Mouse (Mus musculus): ENCODE measurements around the gene Ankrd2.

Gene Ankrd2

DNA sequence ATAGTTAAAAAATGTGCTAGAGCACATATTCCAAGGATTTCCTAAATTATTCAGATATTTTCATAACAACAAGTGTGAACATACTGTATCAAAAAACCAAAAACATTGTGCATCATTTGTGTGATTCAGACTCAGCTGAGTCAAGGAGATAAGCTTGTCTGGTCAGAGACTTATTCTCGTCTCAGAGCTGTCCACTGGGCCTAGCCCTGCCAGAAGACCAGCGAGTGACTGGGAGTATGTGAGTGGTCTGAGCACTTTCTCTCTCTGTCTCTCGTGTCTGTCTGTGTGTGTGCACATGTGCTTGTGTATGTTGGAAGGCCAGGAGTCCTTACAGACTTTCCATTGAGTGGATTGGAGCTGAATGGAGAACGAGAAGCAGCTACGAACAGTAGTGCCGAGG is 20.8 kb upstream of the Ankrd2 start:
- in situ Hi-C loops (cut with MboI, MseI), result no loop called here

DNA sequence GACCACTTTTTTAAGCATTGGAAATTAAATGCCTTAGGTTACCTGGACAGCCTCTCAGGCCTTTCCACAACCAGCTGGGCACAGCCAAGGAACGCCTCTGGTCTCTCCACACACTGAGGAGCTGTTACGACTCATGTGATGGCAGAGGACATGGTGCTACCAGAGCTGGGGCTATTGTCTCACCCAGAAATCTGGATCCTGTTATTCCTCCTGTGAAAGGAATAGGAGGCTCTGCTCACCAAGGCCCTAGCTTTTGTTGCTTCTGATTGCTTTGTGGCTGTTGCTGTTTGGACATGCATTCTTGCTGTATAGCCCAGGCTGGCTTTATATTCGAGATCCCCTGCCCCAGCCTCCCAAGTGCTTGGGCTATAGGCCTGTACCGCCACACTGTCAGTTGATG is 19.5 kb upstream of the Ankrd2 start:
- in situ Hi-C loops (cut with MboI, MseI), result no loop called here

DNA sequence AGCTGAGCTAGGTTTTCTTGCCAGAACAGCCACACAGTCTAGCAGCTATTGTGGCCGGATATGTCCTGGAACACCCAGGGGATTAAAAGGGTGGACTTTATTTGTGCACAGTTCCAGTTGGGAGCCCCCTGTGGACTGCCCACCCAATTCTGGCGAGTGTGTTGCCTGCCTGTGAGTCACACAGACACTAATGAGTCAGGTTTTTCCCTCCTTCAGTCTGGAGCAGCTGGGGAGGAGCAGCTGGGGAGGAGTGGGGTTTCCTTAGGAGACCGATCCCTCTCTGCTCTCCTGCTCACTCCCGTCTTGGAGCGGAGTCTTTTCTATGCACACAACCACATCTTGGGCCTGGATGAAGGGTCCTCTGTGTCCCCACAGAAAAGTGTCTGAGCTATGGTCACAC is 19.0 kb upstream of the Ankrd2 start:
- in situ Hi-C loops (cut with MboI, MseI), result no loop called here

DNA sequence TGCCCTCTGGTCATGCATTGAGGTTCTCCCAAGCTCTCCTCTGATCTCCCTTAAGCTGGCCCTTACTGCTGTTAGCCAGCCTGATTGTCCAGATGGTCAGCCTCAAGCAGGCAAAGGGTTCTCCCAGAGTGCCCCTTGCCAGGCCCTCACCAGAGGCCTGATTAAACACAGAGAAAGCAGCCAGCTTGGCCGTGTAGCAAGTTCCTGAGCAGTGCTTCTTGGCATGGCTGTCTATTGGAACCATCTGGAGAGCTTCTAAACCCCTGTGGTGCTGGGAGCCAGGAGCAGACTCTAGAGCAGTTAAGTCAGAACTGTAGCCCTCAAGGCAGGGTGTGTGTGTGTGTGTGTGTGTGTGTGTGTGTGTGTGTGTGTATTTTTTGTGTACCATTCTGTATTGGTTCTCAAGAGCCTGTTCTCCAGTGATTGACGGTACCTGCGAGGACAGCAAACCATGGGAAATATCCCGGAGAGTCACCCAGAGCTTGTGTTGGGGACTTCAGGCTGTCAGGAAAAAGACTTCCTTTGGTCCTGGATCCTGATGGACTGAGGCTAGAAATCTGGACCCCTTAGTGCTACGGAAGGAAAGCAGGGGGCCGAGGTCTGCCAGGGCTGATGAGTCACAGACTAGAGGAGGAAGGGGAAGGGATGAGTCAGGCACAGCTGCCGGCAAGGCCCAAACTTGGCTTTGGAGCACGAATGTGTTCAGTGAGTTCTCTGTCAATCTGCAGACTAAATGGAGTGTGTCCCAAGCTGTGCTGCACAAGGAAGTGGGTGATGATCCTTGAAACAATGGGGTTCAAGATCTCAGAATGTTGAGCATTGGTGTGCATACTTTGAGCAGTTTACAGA is 18.2 kb upstream of the Ankrd2 start:
- in situ Hi-C loops (cut with MboI, MseI), result no loop called here

DNA sequence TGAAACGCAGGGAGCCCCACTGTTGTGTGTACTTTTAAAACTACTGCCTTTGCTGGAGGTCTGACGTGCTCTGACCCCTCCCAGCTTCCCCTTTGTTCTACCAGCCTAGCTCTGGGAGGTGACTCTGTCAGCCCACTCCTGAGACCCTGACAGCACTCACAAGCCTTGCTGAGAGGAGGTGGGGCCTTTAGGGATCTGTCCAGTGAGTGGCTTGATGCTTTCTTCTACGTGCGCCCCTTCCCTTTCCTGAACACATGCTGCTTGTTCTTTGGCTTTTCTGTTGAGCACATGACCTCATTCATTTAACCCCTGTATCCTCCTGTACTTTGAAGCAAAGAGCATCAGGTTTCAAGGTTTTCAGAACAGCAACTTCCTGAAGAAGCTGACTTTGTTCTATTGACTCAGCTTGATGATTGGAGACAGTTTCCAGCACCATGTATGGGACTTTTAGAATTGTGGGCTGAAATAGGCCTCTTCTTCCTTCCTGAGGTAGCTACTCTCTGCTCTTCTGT is 16.7 kb upstream of the Ankrd2 start:
- in situ Hi-C loops (cut with MboI, MseI), result no loop called here

DNA sequence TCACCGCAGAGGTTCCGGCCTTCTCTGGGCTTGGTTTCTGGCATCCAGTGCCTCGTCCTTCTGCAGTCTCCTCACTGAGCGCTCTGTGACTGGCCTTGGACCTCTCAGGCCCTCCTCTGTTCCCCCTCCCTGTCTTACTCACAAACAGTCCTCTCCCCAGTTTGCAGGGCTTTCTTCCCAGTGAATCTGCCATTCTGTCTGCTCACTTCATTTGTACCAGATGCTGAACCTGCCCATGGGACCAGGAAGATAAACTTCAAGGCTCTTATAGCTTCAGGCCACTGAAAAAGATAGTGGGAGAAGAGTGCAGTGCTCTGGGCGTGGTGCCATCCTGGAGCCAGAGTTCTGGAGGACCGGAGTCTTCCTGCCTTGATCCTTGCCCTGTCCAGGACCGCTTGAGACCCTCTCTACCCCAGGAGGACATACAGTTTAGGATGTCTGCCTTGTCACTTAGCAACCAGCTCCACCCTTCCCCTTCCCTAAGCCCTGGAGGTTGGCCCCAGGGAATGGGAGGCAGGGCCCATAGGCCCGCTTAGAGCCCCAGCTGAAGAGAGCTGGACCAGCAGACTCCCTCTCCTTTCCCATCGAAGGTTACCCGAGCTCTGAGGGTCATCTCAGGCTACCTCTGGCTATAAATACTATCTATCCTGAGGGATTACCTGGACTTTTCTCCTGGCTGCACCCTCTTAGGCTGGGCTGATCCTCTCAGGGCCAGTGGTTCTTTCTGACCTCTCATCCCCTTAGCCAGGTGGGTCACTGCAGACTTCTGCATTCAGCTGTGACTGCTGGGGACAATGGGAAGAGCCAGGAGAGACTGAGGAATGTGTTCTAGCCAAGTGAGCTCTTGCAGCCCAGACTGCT is 13.9 kb upstream of the Ankrd2 start:
- in situ Hi-C loops (cut with MboI, MseI), result no loop called here

DNA sequence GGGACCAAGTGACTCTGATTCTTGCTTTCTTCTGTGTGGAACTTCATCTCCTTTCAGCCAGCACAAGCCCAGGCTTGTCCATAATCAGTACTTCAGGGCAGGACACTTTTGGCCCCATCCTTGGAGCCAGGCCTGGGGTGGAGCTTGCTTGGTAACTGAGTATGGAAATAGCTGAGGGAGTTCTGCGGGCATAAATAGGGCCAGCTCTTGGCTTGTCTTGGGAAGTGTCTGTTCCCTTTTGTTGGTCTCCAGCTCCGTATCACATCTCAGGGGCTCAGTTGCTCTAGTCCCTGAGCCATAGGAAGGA is 13.3 kb upstream of the Ankrd2 start:
- in situ Hi-C loops (cut with MboI, MseI), result no loop called here

DNA sequence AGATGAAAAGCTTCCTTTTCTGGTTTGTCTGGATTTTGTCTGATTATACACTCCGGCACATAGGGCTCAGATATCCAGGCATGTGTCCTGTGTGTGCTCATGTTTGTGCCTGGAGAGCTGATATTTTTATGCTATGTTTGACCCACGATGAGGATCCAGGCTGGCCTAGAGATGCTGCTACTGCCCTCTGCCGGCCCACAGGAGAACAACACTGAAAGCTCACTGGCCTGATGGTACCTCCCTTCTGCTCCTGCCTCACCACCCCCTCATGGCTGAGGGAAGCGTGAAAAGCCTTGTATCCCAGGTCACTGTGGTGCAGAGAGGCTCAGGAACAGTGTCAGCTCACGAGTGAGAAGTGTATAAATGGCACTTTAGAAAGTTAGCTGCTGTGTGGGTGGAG is 9.6 kb upstream of the Ankrd2 start:
- in situ Hi-C loops (cut with MboI, MseI), result no loop called here

DNA sequence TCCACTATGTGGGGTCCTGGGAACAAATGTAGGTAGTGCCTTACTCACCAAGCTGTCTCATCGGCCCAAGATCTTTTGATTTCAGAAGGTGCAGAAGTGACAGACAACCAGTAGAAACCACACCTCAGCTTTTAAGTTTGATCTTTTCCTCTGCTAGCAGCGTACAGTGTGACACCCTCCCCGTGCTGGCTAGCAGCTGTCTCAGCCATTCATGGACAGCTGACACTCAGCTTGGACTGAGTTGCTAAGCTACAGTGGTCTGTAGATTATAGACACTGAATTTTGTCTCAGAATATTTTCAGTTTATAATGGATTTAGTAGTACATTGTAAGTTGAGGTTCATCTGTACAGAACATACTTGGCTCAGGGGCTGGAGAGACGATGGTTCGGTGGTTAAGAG is 4.7 kb upstream of the Ankrd2 start:
- in situ Hi-C loops (cut with MboI, MseI), result loop anchor here (5.0 kb wide), 1 partner anchor 131 kb away; the partner anchor contains the start of gene Zfyve27

DNA sequence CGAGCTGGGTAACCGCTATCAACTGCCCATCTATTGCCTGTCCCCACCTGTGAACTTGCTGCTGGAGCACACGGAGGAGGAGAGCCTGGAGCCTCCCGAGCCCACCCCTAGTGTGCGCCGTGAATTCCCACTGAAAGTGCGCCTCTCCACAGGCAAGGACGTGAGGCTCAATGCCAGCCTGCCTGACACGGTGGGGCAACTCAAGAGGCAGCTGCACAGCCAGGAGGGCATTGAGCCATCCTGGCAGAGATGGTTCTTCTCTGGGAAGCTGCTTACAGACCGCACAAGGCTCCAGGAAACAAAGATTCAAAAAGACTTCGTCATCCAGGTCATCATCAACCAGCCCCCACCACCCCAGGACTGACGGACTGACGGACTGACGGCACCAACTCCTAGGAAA is 2.2 kb upstream of the Ankrd2 start:
- in situ Hi-C loops (cut with MboI, MseI), result loop anchor here (5.0 kb wide), 1 partner anchor 129 kb away; the partner anchor contains the start of gene Zfyve27

DNA sequence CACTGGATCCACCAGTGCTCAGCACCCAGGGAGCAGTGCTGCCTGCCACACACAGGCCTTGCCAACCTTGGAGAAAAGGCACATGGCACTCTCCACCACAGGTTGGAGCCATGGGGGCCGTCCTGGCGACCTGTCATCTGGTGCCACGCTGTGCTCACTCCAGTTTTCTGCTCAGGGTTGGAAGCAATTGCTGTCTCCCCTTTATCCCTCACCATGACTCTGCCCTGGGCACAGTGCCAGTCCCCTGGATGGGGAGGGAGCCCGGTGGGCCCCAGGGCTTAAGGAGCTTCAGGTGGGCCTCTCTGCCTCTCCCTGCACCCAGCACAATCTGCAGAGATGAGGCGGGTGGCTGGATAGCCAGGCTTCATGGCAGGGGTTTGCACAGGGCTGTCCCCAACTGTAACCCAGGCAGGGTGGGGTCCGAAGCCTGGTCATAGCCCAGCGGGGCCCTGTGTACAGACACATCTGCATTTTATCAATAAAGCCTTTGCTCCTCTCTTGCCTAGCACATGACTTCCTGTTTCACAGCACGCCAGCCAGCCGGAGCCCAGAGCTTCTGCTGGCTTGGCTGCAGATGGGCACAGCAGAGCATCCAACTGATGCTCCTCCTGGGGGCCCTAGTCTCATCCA is 1.5 kb upstream of the Ankrd2 start:
- in situ Hi-C loops (cut with MboI, MseI), result loop anchor here (5.0 kb wide), 1 partner anchor 128 kb away; the partner anchor contains the start of gene Zfyve27

DNA sequence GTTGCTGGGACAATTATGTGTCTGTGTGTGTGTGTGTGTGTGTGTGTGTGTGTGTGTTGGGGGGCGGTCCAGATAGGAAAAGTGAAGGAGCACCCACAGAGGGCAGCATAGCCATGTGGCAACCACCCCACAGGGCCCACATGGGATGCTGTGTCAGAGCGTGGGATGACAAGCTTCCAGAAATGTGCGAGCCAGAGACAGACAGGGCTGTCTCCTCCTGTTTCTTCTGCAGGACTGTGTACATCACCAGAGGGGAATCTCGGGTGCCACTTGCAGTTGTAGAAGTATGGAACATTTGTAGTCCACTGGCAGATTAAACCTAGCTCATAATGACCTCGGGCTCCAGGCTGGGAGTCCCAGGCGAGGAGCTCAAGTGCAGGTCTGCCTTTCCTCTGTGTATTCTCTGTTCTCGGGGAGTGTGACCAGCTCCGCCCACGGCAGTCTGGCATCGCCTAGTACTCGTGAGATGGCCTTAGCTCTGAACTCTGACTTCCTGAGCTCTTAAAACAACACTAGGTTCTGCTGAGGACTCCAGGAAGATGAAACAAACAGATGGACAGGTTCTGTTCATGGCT is 832 bp upstream of the Ankrd2 start:
- in situ Hi-C loops (cut with MboI, MseI), result loop anchor here (5.0 kb wide), 1 partner anchor 127 kb away; the partner anchor contains the start of gene Zfyve27

DNA sequence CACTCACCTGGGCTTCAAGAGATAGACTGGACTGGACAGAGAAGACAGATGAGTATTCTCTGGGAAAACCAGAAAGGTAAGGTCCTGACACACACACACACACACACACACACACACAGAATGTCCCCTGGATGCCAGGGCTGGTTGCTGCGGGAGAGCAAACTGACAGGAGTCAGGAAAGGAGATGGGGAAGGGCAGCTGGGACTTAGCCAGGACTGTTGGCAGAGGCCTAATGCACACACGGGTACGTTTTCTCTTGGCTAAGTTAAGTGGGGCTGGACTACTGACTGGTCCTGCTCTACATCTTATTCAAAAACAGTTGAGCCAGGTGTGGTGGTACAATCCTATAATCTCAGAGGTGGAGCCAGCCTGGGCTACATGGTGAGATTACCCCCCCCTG is 557 bp downstream of the Ankrd2 start:
- in situ Hi-C loops (cut with MboI, MseI), result no loop called here

DNA sequence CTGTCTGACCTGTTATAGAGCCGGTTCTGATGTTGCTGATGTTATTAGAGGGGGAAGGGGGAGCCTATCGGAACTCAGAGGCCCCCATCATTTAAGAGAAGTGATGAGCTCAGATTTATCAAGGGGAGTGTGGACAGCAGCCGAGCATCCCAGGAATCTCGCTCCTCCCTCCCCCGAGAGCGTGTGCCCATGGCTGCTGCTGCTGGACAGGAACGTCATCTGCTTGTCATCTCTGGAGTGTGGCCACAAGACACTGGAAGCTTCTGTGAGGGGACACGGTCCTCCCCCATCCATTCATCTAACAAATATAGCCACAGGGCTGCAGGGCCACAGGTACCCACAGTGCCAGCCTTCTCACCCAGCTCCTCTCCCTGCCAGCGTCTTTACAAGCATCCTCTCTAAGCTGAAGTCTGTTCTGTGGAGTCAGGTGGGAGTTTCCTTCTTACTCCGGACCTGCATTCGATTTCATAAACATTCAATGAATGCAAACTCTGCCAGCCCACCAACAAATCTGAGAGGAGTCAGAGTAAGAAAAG is 1.4 kb downstream of the Ankrd2 start:
- in situ Hi-C loops (cut with MboI, MseI), result no loop called here

DNA sequence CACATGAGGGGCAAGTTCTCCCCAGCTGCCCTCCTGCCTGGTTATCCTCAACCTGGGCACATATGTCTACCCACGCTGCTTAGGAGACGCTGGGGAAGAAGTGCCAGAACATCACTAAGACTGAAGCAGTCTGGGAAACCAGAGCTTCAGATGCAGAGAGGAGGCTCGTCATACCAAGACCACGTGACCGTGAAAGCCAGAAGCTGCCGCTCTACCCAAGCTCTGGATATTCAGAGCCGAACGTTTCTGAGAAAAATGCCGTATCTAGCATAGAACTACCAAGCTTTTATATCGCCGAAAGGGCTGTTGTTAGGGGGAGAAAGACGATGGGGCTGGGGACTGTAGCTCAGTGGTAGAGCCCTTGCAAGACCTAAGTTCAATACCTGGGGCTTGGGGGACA is 2.5 kb downstream of the Ankrd2 start:
- in situ Hi-C loops (cut with MboI, MseI), result no loop called here

DNA sequence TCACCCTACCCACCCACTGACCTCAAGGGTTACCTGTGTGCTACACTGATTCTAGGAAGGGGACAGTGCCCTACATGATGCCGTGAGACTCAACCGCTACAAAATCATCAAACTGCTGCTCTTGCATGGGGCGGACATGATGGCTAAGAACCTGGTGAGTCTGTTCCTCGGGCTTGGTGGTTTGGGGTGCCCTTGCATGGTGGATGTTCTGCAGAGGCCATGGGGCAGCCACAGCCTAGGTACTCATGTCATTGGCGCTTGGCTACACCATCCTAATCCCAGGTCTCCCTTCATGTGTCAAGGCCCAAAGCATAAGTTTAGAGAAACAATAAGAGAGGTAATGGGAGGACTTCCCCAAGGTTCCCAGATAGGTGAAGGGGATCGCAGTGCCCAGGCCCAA is 8.2 kb downstream of the Ankrd2 start:
- in situ Hi-C loops (cut with MboI, MseI), result no loop called here

DNA sequence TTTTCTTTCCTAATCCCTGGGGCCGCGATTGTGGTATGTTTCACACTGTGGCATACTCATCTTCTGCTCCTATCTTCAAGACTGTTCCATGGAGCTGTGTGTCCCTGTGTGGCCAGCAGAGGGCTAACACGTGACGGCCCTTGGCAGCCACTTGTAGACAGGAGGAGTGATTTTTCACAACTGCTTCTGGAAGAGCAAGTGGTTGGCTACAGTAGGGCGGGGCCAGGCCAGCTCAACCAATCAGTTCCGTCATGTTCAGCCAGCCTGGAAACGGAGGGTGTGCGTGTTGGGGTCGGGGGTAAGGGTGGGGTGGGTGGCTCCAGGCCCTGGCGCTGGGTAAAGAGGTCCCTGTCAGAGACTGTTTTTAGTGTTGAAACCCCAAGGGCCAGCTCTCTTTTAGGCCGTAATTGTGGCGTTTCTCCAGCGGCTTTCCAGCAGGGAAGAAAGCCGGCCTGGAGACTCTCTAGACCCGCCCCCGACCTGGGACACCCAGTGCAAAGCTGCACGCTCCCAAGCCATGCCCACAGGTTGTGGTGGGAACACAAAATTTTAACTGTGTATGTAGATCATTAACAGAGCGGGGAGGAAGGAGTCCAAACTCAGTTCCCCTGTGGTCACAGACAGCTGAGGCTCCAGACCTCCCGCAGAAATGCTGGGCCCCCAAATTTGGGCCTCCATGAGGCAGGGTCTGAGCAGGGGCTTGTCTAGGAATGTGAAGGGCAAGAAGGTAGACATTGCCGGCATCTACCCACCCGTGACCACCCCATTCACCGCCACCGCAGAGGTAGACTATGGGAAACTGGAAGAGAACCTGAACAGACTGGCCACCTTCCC is 9.7 kb downstream of the Ankrd2 start, which contains the start of gene Hoga1:
TSS of gene Hoga1 (plus strand) at position 342 of the 834 bp plus-strand sequence.
- in situ Hi-C loops (cut with MboI, MseI), result no loop called here

DNA sequence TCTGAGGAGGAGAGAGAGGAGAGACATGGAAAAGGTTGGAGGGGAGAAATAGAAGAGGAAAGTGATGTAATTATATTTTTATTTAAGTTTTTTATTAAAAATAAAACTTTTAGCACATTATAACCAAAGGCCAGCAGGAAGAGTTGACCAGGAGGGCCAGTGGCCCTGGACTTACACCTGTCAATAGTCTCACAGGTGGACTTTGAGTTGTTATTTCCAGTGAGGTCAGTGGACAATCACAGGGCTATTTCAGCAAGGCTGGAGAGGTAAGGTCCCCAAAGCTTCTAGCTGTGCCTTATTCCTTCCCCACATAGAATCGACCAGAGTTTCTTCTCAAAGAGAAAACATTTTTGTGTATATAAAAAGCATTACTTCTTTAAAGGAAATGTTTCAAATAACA is 14.5 kb downstream of the Ankrd2 start:
- in situ Hi-C loops (cut with MboI, MseI), result loop anchor here (10.0 kb wide), 1 partner anchor 1115 kb away; no protein-coding TSS in a partner anchor

DNA sequence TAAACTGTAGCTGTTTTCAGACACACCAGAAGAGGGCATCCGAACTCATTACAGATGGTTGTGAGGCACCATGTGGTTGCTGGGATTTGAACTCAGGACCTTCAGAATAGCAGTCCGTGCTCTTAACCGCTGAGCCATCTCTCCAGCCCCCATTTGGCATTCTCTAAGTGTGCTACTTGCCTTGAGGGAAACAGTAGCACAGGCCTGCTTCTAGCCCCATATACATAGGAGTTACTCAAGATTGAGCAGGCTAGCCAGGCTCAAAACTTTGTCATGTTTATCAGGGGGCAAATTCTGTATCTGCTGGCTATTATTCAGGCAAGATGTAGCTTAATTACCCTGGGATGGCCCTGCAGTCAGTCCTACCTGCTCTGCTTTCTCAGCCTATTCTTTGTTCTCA is 15.6 kb downstream of the Ankrd2 start:
- in situ Hi-C loops (cut with MboI, MseI), result loop anchor here (10.0 kb wide), 1 partner anchor 1113 kb away; no protein-coding TSS in a partner anchor

DNA sequence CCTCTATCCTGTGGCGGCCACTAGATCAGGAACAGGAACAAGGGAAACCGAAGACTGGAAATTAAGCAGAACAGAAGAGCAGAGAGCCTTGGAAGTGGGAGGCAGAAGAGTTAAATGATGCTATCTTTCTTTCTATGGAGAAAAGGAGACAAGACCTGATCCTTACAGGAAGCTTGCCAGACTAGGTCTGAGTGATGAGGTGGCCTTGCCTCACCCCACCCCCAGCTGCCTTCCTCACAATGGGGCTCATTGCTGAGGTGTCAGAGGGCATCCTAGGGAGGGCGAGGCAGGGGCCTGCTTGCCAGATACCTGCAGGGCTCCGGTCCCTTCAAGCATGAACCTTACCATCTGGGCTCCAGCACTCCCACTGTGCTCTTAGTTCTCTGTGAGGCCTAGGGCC is 16.1 kb downstream of the Ankrd2 start, which contains the start of gene 4933411K16Rik:
TSS of gene 4933411K16Rik (plus strand) at position 301 of the 400 bp plus-strand sequence.
- in situ Hi-C loops (cut with MboI, MseI), result loop anchor here (10.0 kb wide), 1 partner anchor 1113 kb away; no protein-coding TSS in a partner anchor
